Mouse (Mus musculus) cerebellum, adult 2 months (tissue): ENCODE results near the gene Lrfn3.

Experiments
- CTCF ChIP-seq: fragments of 200-500 bp; IDR thresholded peaks from 2 replicates; pipeline ENCODE4 v1.5.1; 2011; ENCODE audit warnings: low read depth, mild to moderate bottlenecking, control low read depth, low read length, moderate library complexity, borderline replicate concordance; ENCODE audit not compliant: insufficient read depth
- POLR2A ChIP-seq: fragments of 200-500 bp; IDR thresholded peaks from 2 replicates; pipeline ENCODE4 v1.6.1; 2011; ENCODE audit warnings: low read length, control low read depth, borderline replicate concordance; ENCODE audit not compliant: insufficient read depth

GRCm38 (mm10) chr7:30320946-30321345 lies 41.6 kb downstream of the Lrfn3 start:
- no peak for TF ChIP-seq CTCF
- TF ChIP-seq POLR2A: no peak
